Mouse (Mus musculus) brain, embryonic 14.5 days (tissue): ENCODE data around the gene Hist2h2aa2.
A peak's percentile ranks its signal among the peaks of the same experiment; 100 is the strongest.

Experiments used
- CTCF ChIP-seq: fragments of 200-500 bp; IDR thresholded peaks from 2 replicates; pipeline ENCODE4 v1.5.1; 2012; ENCODE audit warnings: inconsistent platforms, mild to moderate bottlenecking, moderate library complexity, borderline replicate concordance; ENCODE audit not compliant: insufficient read depth, insufficient read length; ENCODE audit errors: extremely low read depth
- POLR2A ChIP-seq: fragments of 200-500 bp; IDR thresholded peaks from 2 replicates; pipeline ENCODE4 v1.6.1; 2012; ENCODE audit warnings: mild to moderate bottlenecking, inconsistent platforms, borderline replicate concordance; ENCODE audit not compliant: poor library complexity, insufficient read depth, insufficient read length, severe bottlenecking; ENCODE audit errors: extremely low read depth

DNA sequence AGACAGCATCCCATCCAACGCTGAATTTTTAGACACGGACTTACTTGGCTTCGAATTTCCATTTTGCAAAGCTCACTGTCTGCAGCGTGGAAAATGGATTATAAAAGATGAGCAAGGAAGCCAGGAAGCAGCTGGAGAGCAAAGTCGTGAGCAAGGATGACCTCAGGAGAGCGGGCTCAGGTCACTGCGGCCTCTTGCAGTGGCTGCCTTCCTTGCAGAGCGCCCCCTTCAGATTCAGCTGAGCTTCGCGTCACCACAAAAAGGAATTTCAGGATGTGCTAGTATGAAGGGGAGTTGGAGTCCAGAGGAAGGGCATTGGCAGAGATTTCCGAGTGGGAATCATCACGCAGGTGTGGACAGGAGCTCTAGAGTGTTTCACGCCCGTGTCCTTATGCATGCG is 30.8 kb downstream of the Hist2h2aa2 start:
- TF ChIP-seq CTCF (peak; percentile 16; the same call in 1 of the 2 replicates), POLR2A (no peak)
